Mouse (Mus musculus) hindbrain, postnatal 0 days (tissue): ENCODE measurements around the gene Cox14. TPM values are rescaled to one million over a fixed set of nuclear protein-coding genes. Genes with fewer than 3 reads are reported as not detected.

Source experiments
- ATAC-seq: fragments of 200-750 bp; cut with Nextera tagmentation; 2 replicates; pipeline ENCODE4 v1.8.0; 2017; ENCODE audit warnings: mild to moderate bottlenecking, moderate TSS enrichment, moderate library complexity
- DNase-seq: peaks from one replicate; pipeline ENCODE4 v3.0.0-alpha.2; 2015; ENCODE audit warnings: low spot score
- H3K27ac ChIP-seq: fragments of 300-500 bp; sonication (generic); 2 replicates; pipeline ENCODE4 v1.5.1; 2014; ENCODE audit warnings: mild to moderate bottlenecking
- H3K27me3 ChIP-seq: fragments of 300-500 bp; sonication (generic); 2 replicates; pipeline ENCODE4 v1.6.1; 2014; ENCODE audit warnings: low read length, mixed read lengths; ENCODE audit not compliant: insufficient read depth
- H3K36me3 ChIP-seq: fragments of 300-500 bp; sonication (generic); 2 replicates; pipeline ENCODE4 v1.6.1; 2014; ENCODE audit warnings: low read length, mixed read lengths; ENCODE audit not compliant: insufficient read depth
- H3K4me1 ChIP-seq: fragments of 300-500 bp; sonication (generic); 2 replicates; pipeline ENCODE4 v1.6.1; 2014; ENCODE audit warnings: antibody characterized with exemption, low read length, mixed read lengths; ENCODE audit not compliant: insufficient read depth
- H3K4me2 ChIP-seq: fragments of 300-500 bp; sonication (generic); 2 replicates; pipeline ENCODE4 v1.6.1; 2014; ENCODE audit warnings: low read depth, mild to moderate bottlenecking, low read length, moderate library complexity, mixed read lengths
- H3K4me3 ChIP-seq: fragments of 300-500 bp; sonication (generic); 2 replicates; pipeline ENCODE4 v1.5.1; 2014; ENCODE audit warnings: low read length
- H3K9ac ChIP-seq: fragments of 300-500 bp; sonication (generic); replicated peaks from 2 replicates; pipeline ENCODE4 v1.6.1; 2014; ENCODE audit warnings: mild to moderate bottlenecking, low read length, moderate library complexity, mixed read lengths
- H3K9me3 ChIP-seq: fragments of 300-500 bp; sonication (generic); 2 replicates; pipeline ENCODE4 v1.6.1; 2016; ENCODE audit warnings: low read length, mixed read lengths
- CTCF ChIP-seq: IDR thresholded peaks from 2 replicates; pipeline ENCODE4 v1.5.1; 2016; ENCODE audit warnings: antibody characterized with exemption, control low read depth, low read depth
- WGBS: fragments of 180-500 bp; shearing (Covaris S2); extraction: QIAGEN DNeasy Blood & Tissue Kit; methylation state at CpG from one replicate; pipeline ENCODE4 v1.1.7; 2014; 5-methylcytosine and 5-hydroxymethylcytosine counted together
- polyA plus RNA-seq: library from polyadenylated mRNA; unstranded; fragments of >200 nt; fragmentation: Nextera tagmentation; extraction: Ambion mirVana; gene quantifications from 2 replicates; pipeline ENCODE4 v1.2.1, GENCODE M21; 2015
- total RNA-seq: library from RNA; depleted of rRNA; stranded (reverse); fragments of >200 nt; gene quantifications from 2 replicates; pipeline ENCODE4 v1.2.3, GENCODE M21; 2014

Cox14 gene
- total and polyA plus RNA-seq, 2 experiments from 2014 or later = 101 to 201 TPM

GRCm38 (mm10) chr15:99704881-99705280 lies 20.5 kb upstream of the Cox14 start:
- no peak for ATAC-seq
- WGBS = 21% methylated on average over 7 of the region's 7 CpGs
- peaks cover 33% of the 10 kb centered on the region for H3K36me3 ChIP-seq

DNA sequence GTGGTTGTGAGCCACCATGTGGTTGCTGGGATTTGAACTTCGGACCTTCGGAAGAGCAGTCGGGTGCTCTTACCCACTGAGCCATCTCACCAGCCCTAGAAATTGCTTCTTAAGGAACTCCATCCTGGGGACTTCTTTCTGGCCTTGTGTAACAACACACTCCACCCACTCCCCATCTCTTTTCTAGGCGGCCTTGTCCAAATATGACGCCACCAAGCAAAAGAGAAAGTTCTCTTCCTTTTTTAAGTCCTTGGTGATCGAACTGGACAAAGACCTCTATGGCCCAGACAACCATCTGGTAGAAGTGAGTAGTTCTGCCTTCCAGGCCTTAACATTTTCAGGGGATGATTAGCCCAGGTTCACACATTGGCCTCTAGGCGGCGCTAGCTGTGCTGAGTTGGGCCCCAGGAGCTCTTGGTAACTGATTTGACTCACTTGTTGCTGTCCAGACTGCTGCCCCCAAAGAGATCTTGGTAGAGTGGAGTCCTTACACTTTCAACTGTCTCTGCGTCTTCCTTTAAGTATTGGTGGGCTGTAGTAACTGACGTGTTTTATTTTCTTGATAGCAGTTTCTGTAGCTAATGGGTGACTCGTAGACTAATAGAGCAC lies 19.9 kb upstream of the Cox14 start, which contains the start of gene Gm17349:
TSS of gene Gm17349 (minus strand) at position 51 of the 609 bp plus-strand sequence.
- peak within 1 kb of the TSS; percentile 40 for H3K9ac ChIP-seq
- WGBS = 52% methylated on average over 11 of the region's 11 CpGs
- no peak for ATAC-seq
- peaks cover 14% of the 10 kb centered on the region; the same call in 1 of the 2 replicates for H3K4me1 ChIP-seq
- H3K27ac ChIP-seq = peak within 1 kb of the TSS; percentile 33; the same call in 1 of the 2 replicates
- H3K4me2 ChIP-seq = peak within 1 kb of the TSS; percentile 67
- no peaks in the 10 kb centered on the region for H3K9me3 ChIP-seq
- TF ChIP-seq CTCF = peak; percentile 83
- H3K36me3 ChIP-seq = peaks cover 38% of the 10 kb centered on the region
- H3K27me3 ChIP-seq = no peaks in the 10 kb centered on the region
- DNase-seq = peak; percentile 83
- H3K4me3 ChIP-seq = peak within 1 kb of the TSS; percentile 28

More at GRCm38 (mm10) chr15:99704881-99705280, 20.5 kb upstream of the Cox14 start:
- no peaks in the 10 kb centered on the region for H3K9me3 ChIP-seq
- no peaks in the 10 kb centered on the region for H3K27me3 ChIP-seq
- peak overlapping the region; percentile 40; the same call in 1 of the 2 replicates for H3K9ac ChIP-seq
- peak; percentile 31 for DNase-seq
- H3K27ac ChIP-seq = peak overlapping the region; percentile 33; the same call in 1 of the 2 replicates
- peak overlapping the region; percentile 28 for H3K4me3 ChIP-seq
- peak overlapping the region; percentile 67 for H3K4me2 ChIP-seq
- peaks cover 14% of the 10 kb centered on the region; the same call in 1 of the 2 replicates for H3K4me1 ChIP-seq
- no peak for TF ChIP-seq CTCF

GRCm38 (mm10) chr15:99708176-99708575 lies 17.2 kb upstream of the Cox14 start:
- 95% methylated on average over 13 of the region's 13 CpGs for WGBS
- DNase-seq = no peak
- H3K27ac ChIP-seq = no peak overlapping the region
- H3K4me1 ChIP-seq = peaks cover 8% of the 10 kb centered on the region; the same call in 1 of the 2 replicates
- no peaks in the 10 kb centered on the region for H3K9me3 ChIP-seq
- H3K4me2 ChIP-seq = no peak overlapping the region
- no peak for ATAC-seq
- no peaks in the 10 kb centered on the region for H3K27me3 ChIP-seq
- no peak overlapping the region for H3K9ac ChIP-seq
- H3K4me3 ChIP-seq = no peak overlapping the region
- no peak for TF ChIP-seq CTCF
- peaks cover 64% of the 10 kb centered on the region for H3K36me3 ChIP-seq

GRCm38 (mm10) chr15:99710221-99711190 lies 14.9 kb upstream of the Cox14 start:
- Histone ChIP-seq H3K4me3 (no peak overlapping the region), H3K27ac (no peak overlapping the region), H3K36me3 (peaks cover 69% of the 10 kb centered on the region), H3K9ac (no peak overlapping the region), H3K4me2 (no peak overlapping the region), H3K9me3 (no peaks in the 10 kb centered on the region), H3K27me3 (no peaks in the 10 kb centered on the region), H3K4me1 (no peaks in the 10 kb centered on the region)
- ATAC-seq (no peak), DNase-seq (no peak)
- TF ChIP-seq CTCF = no peak
- WGBS = 92% methylated on average over 10 of the region's 10 CpGs

DNA sequence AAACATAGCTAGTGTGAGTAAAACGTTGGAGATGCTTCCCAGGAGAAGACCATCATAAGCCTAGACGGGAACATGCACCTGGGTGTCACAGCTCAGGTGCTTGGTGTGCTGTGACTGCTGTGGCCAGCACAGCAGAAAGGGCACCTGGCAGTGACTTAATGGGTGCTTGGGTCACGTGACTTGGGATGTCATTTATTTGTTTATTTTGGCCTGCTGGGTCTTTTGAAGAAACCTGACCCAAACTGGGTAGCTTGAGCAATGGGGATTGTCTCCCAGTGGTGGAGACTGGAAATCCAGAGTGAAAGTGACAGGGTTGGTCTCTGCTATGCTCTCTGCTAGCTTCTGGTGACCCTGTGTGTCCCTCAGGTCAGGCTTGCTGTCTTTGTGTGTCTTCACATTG lies 13.9 kb upstream of the Cox14 start:
- peaks cover 9% of the 10 kb centered on the region; the same call in 1 of the 2 replicates for H3K4me1 ChIP-seq
- no peak overlapping the region for H3K4me3 ChIP-seq
- H3K9me3 ChIP-seq = no peaks in the 10 kb centered on the region
- no peaks in the 10 kb centered on the region for H3K27me3 ChIP-seq
- H3K4me2 ChIP-seq = no peak overlapping the region
- TF ChIP-seq CTCF = no peak
- H3K36me3 ChIP-seq = peaks cover 62% of the 10 kb centered on the region
- H3K27ac ChIP-seq = no peak overlapping the region
- DNase-seq (no peak), ATAC-seq (no peak)
- H3K9ac ChIP-seq = no peak overlapping the region
- 75% methylated on average over 3 of the region's 3 CpGs for WGBS

DNA sequence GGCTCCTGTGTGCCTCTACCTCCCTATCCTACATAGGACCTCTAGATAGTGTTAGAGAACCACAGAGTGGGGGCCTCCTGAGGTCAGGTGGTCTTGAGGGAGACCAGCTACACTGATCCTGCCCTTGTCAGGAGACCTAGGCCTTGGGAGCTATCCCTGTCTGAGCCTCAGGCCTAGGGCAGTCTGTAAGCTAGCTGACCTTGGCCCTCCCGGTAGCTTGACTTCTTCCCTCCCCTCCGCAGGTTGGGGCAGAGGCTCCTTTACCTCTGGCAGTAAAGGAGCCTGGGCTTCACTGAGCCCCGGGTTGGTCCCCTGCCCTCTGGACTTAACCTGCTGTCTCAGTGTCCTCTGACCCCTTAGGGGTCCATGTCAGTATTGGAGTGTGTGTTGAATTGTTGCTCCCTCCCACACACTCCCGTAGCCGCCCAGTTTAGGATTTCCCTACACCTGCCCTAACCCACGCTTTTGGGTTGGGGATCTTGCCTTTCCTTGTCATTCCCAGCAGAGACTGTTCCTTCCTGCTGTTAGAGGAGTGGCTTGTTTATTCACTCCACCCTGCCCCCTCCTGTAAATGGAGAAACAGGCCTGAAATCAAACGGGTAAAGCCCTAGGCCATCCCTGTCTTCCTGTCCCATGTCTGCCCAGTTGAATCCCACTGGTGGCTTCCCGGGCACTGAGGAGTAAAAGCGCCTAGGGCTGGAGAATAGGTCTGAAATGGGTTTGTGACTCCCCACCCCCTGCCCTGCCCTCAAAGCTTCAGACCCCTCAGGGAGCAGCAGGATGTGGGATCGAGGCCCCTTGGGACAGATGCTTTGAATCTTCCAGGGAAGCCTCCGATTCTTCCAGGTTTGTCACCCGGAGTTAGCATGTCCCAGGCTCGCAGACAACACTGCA lies 12.5 kb upstream of the Cox14 start:
- Histone ChIP-seq H3K9ac (no peak overlapping the region), H3K27ac (no peak overlapping the region)
- 61% methylated on average over 13 of the region's 13 CpGs for WGBS

More for the DNA sequence above, 12.5 kb upstream of the Cox14 start:
- H3K27me3 ChIP-seq = no peaks in the 10 kb centered on the region
- TF ChIP-seq CTCF = no peak
- peaks cover 16% of the 10 kb centered on the region for H3K4me1 ChIP-seq
- no peak for DNase-seq
- no peak overlapping the region for H3K4me2 ChIP-seq
- H3K9me3 ChIP-seq = no peaks in the 10 kb centered on the region
- ATAC-seq = no peak
- peaks cover 52% of the 10 kb centered on the region for H3K36me3 ChIP-seq
- no peak overlapping the region for H3K4me3 ChIP-seq
